Mouse (Mus musculus) erythroblast, embryonic 14.5 days (primary cell): Measurements from ENCODE around the gene Tmigd3. TPM values are rescaled to one million over a fixed set of nuclear protein-coding genes. Genes with fewer than 3 reads are reported as not detected.

ENCODE experiments used
- H3K27me3 ChIP-seq: 2 replicates; pipeline ENCODE4 v1.6.1; 2012; ENCODE audit warnings: inconsistent platforms; ENCODE audit not compliant: control insufficient read depth
- H3K36me3 ChIP-seq: 2 replicates; pipeline ENCODE4 v1.6.1; 2012; ENCODE audit warnings: mild to moderate bottlenecking, inconsistent platforms; ENCODE audit not compliant: control insufficient read depth
- H3K4me1 ChIP-seq: 2 replicates; pipeline ENCODE4 v1.6.1; 2012; ENCODE audit warnings: inconsistent platforms; ENCODE audit not compliant: control insufficient read depth
- H3K4me3 ChIP-seq: replicated peaks from 2 replicates; pipeline ENCODE3; 2012; ENCODE audit warnings: moderate library complexity, mild to moderate bottlenecking, inconsistent platforms
- H3K9me3 ChIP-seq: 2 replicates; pipeline ENCODE4 v1.6.1; 2012; ENCODE audit warnings: low read length, inconsistent platforms, mixed read lengths; ENCODE audit not compliant: control insufficient read depth
- GATA1 ChIP-seq: IDR thresholded peaks from 2 replicates; pipeline ENCODE4 v1.6.1; 2012; ENCODE audit warnings: low read length, inconsistent platforms, mixed read lengths
- TAL1 ChIP-seq: IDR thresholded peaks from 3 replicates; pipeline ENCODE4 v1.6.1; 2012; ENCODE audit warnings: low read length, inconsistent platforms, mixed read lengths
- polyA plus RNA-seq: library from polyadenylated mRNA; stranded (reverse); fragments of >175 nt; gene quantifications from 2 replicates; pipeline ENCODE4 v1.2.3, GENCODE M21; 2012

Gene Tmigd3
- polyA plus RNA-seq = not detected in 2 replicates

- TF ChIP-seq GATA1 = no peak
- no peak for TF ChIP-seq TAL1
Observed at GRCm38 (mm10) chr3:105870558-105870957, at the start of gene Tmigd3, which contains the start of gene Adora3. Gene Tmigd3, plus strand, starts transcription at chr3:105870903. Gene Adora3, plus strand, starts transcription at chr3:105870858.

GRCm38 (mm10) chr3:105821504-105821903, 49.2 kb upstream of the Tmigd3 start:
- Histone ChIP-seq H3K4me3 (no peak overlapping the region), H3K27me3 (peaks cover 17% of the 10 kb centered on the region), H3K36me3 (no peaks in the 10 kb centered on the region), H3K9me3 (no peaks in the 10 kb centered on the region), H3K4me1 (peaks cover 30% of the 10 kb centered on the region)
- TF ChIP-seq TAL1 (no peak), GATA1 (no peak)

More at GRCm38 (mm10) chr3:105870558-105870957, at the start of gene Tmigd3, which contains the start of gene Adora3:
- Histone ChIP-seq H3K4me3 (no peak within 1 kb of the TSS), H3K4me1 (no peaks in the 10 kb centered on the region), H3K36me3 (no peaks in the 10 kb centered on the region), H3K9me3 (no peaks in the 10 kb centered on the region), H3K27me3 (no peaks in the 10 kb centered on the region; the same call in 1 of the 2 replicates)

DNA sequence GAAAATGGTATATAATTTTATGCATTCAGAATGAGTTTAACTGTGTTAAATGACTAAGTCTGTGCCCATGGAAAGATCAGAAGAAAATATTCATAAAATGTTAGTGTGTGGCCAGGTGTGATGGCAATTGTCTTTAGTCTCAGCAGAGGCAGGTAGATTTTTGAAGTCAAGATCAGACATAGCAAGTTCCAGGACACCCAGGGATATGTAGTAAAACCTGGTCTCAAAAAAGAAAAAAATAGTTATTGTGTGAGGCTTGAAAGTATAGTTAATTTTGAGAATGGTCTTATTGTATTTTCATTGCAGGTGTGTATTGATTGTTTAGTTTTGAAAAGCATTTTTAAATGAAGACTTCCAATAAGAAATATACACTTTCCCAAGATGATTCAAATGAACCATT, 47.1 kb upstream of the Tmigd3 start:
- H3K4me1 ChIP-seq = peaks cover 16% of the 10 kb centered on the region
- H3K27me3 ChIP-seq = peaks cover 14% of the 10 kb centered on the region
- H3K36me3 ChIP-seq = no peaks in the 10 kb centered on the region
- TF ChIP-seq GATA1 = no peak
- no peak for TF ChIP-seq TAL1
- no peaks in the 10 kb centered on the region for H3K9me3 ChIP-seq
- H3K4me3 ChIP-seq = no peak overlapping the region

GRCm38 (mm10) chr3:105824103-105824502, 46.6 kb upstream of the Tmigd3 start:
- no peak overlapping the region for H3K4me3 ChIP-seq
- no peaks in the 10 kb centered on the region for H3K36me3 ChIP-seq
- H3K27me3 ChIP-seq = peaks cover 17% of the 10 kb centered on the region
- TF ChIP-seq GATA1 (no peak), TAL1 (no peak)
- H3K4me1 ChIP-seq = peaks cover 13% of the 10 kb centered on the region
- no peaks in the 10 kb centered on the region for H3K9me3 ChIP-seq

- no peaks in the 10 kb centered on the region for H3K9me3 ChIP-seq
- H3K27me3 ChIP-seq = peaks cover 17% of the 10 kb centered on the region
- TF ChIP-seq TAL1 (no peak), GATA1 (no peak)
- H3K4me3 ChIP-seq = no peak overlapping the region
- no peaks in the 10 kb centered on the region for H3K36me3 ChIP-seq
- peaks cover 13% of the 10 kb centered on the region for H3K4me1 ChIP-seq
Observed at GRCm38 (mm10) chr3:105824704-105825103, 46.0 kb upstream of the Tmigd3 start.

DNA sequence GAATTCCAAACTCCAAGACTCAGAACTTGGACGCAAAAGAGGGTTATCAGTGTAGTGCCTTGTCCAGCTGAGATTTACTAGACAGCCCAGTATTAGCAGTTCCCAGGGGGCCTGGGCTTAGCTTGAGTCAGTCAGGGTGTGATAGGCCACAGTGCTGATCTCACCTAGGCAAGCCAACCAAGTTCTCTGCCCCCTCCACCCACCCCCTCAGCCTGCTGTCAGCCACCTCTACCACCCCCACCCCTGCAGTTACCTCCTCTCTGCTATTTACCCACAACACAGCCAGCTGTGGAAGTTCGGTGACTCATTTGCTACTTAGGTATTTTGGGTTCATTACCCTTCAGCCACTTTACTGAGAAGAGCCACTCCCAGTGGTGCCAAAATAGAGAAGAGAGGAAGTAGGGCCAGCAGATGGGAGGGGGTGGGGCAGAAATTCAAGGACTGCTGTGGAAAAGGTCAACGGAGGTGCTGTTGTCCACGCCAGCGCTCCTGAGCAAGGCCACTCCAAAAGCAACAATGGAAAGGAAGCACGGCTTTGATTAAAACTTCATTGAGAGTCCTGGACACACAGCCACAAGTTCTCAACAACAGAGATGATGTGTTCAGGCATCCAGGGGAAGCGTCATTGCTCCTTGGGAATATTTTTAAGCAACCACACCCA, 45.1 kb upstream of the Tmigd3 start:
- H3K27me3 ChIP-seq = peaks cover 17% of the 10 kb centered on the region
- no peak overlapping the region for H3K4me3 ChIP-seq
- H3K36me3 ChIP-seq = no peaks in the 10 kb centered on the region
- TF ChIP-seq TAL1 (no peak), GATA1 (no peak)
- no peaks in the 10 kb centered on the region for H3K9me3 ChIP-seq
- peaks cover 13% of the 10 kb centered on the region for H3K4me1 ChIP-seq

GRCm38 (mm10) chr3:105831584-105831983, 39.1 kb upstream of the Tmigd3 start:
- Histone ChIP-seq H3K36me3 (no peaks in the 10 kb centered on the region), H3K4me1 (peaks cover 11% of the 10 kb centered on the region), H3K9me3 (no peaks in the 10 kb centered on the region), H3K4me3 (no peak overlapping the region), H3K27me3 (peaks cover 10% of the 10 kb centered on the region)
- no peak for TF ChIP-seq GATA1
- no peak for TF ChIP-seq TAL1

GRCm38 (mm10) chr3:105835875-105836274, 34.8 kb upstream of the Tmigd3 start:
- Histone ChIP-seq H3K27me3 (peaks cover 4% of the 10 kb centered on the region), H3K4me1 (peaks cover 16% of the 10 kb centered on the region), H3K36me3 (no peaks in the 10 kb centered on the region), H3K9me3 (no peaks in the 10 kb centered on the region), H3K4me3 (no peak overlapping the region)
- no peak for TF ChIP-seq TAL1
- no peak for TF ChIP-seq GATA1

GRCm38 (mm10) chr3:105836883-105837282, 33.8 kb upstream of the Tmigd3 start:
- no peak for TF ChIP-seq GATA1
- H3K4me1 ChIP-seq = peaks cover 16% of the 10 kb centered on the region
- H3K9me3 ChIP-seq = no peaks in the 10 kb centered on the region
- H3K27me3 ChIP-seq = peaks cover under 1% of the 10 kb centered on the region; the same call in 1 of the 2 replicates
- no peak overlapping the region for H3K4me3 ChIP-seq
- H3K36me3 ChIP-seq = no peaks in the 10 kb centered on the region
